Mouse (Mus musculus): ENCODE data around the gene Tpcn2. TPM values are rescaled to one million over a fixed set of nuclear protein-coding genes. Genes with fewer than 3 reads are reported as not detected.
A peak's percentile ranks its signal among the peaks of the same experiment; 100 is the strongest.

The Tpcn2 gene
- total and polyA plus RNA-seq, 3 experiments = 1.9 to 7.9 (median 3.0) TPM

- Histone ChIP-seq H3K4me3 (no peak overlapping the region), H3K79me2 (replicated peaks; ENCODE audit: control insufficient read depth, insufficient read depth, low read length) (no peaks in the 10 kb centered on the region), H3K27ac (no peak overlapping the region), H3K4me1 (ENCODE audit: control insufficient read depth, insufficient read depth, low read length) (no peaks in the 10 kb centered on the region; the same call in 1 of the 2 replicates), H3K9ac (ENCODE audit: low read depth, low read length) (no peak overlapping the region), H3K27me3 (ENCODE audit: control insufficient read depth, insufficient read depth, low read length) (no peaks in the 10 kb centered on the region), H3K36me3 (ENCODE audit: control insufficient read depth, insufficient read depth, low read length) (no peaks in the 10 kb centered on the region)
- 61% methylated on average over 14 of the region's 14 CpGs for WGBS
- intact Hi-C loops (cut with DNase I) = no loop called here
- no peak for DNase-seq
- TF ChIP-seq EP300 (IDR thresholded peaks at IDR 0.05; ENCODE audit: insufficient read depth, low read depth, low read length) (no peak), POLR2A (IDR thresholded peaks at IDR 0.05; ENCODE audit: insufficient read depth, low read depth, low read length) (no peak)
Observed at GRCm38 (mm10) chr7:145211680-145212659, 71.8 kb downstream of the Tpcn2 start.

DNA sequence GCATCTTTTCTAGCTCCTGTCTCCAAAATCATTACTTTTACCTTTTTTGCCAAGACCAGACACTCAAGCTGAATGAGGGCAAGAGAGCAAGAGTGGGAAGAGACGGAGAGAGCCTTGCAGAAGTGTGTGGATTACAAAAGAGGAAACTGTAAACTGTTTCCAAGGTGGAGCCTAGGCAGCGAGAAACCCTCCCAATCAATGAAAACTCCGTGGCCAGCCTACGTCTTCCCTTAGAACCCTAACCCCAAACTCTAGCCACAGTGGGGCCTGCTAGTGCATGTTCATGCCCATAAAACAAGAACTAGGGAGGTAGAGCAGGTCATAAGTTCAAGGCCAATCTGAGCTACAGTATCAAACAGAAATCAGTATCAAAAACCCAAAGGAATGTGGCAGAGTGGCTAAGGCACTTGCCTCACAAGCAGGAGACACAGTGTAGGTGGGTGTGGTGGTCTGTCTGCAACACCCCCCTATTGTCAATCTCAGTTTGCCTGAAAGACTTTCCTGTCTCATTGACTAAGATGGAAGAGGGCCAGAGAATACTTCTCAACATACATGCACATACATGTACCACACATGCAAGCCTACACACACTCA, 73.2 kb downstream of the Tpcn2 start:
- Histone ChIP-seq H3K27me3 (ENCODE audit: control insufficient read depth, insufficient read depth, low read length) (no peaks in the 10 kb centered on the region), H3K4me1 (ENCODE audit: control insufficient read depth, insufficient read depth, low read length) (peaks cover 8% of the 10 kb centered on the region), H3K36me3 (ENCODE audit: control insufficient read depth, insufficient read depth, low read length) (no peaks in the 10 kb centered on the region), H3K4me3 (no peak overlapping the region), H3K27ac (no peak overlapping the region), H3K9ac (ENCODE audit: low read depth, low read length) (no peak overlapping the region), H3K79me2 (replicated peaks; ENCODE audit: control insufficient read depth, insufficient read depth, low read length) (no peaks in the 10 kb centered on the region)
- intact Hi-C loops (cut with DNase I) = no loop called here
- DNase-seq = no peak
- no peak for TF ChIP-seq POLR2A (IDR thresholded peaks at IDR 0.05; ENCODE audit: insufficient read depth, low read depth, low read length)
- TF ChIP-seq EP300 (IDR thresholded peaks at IDR 0.05; ENCODE audit: insufficient read depth, low read depth, low read length) = no peak
- TF ChIP-seq CTCF (IDR thresholded peaks at IDR 0.05) = no peak
- WGBS = 81% methylated on average over 4 of the region's 4 CpGs

GRCm38 (mm10) chr7:145208006-145208405, 75.8 kb downstream of the Tpcn2 start, which contains the start of gene 1810010D01Rik:
TSS of gene 1810010D01Rik (minus strand) at chr7:145208119.
- Histone ChIP-seq H3K27ac (no peak within 1 kb of the TSS; the same call in 1 of the 2 replicates), H3K27me3 (ENCODE audit: control insufficient read depth, insufficient read depth, low read length) (no peaks in the 10 kb centered on the region), H3K79me2 (replicated peaks; ENCODE audit: control insufficient read depth, insufficient read depth, low read length) (no peaks in the 10 kb centered on the region), H3K9ac (ENCODE audit: low read depth, low read length) (no peak within 1 kb of the TSS), H3K4me1 (ENCODE audit: control insufficient read depth, insufficient read depth, low read length) (peaks cover 8% of the 10 kb centered on the region), H3K4me3 (no peak within 1 kb of the TSS), H3K36me3 (ENCODE audit: control insufficient read depth, insufficient read depth, low read length) (no peaks in the 10 kb centered on the region)
- TF ChIP-seq CTCF (IDR thresholded peaks at IDR 0.05) = no peak
- TF ChIP-seq POLR2A (IDR thresholded peaks at IDR 0.05; ENCODE audit: insufficient read depth, low read depth, low read length) = no peak
- no peak for TF ChIP-seq EP300 (IDR thresholded peaks at IDR 0.05; ENCODE audit: insufficient read depth, low read depth, low read length)
- intact Hi-C loops (cut with DNase I) = no loop called here
- WGBS = 90% methylated on average over 4 of the region's 4 CpGs
- DNase-seq = no peak

DNA sequence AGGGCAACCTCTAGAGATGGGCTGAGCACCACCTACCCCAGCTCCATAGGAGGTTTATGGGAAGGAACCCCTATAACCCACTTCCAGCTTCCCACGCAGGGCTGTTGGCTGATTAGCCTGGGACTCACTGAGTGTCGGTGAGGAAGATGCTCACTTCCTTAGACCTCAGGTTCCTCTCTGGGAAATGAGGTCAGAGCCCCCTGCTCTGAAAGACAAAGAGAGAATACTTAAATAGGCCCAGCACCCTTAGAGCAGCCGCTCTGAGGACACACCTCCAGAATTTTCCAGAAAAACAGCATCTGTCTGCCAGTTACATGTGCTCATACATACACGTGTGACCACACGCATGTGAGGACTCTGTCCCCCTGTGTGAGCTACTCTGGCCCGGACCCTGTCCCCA, 77.0 kb downstream of the Tpcn2 start:
- peak overlapping the region; percentile 36; the same call in 1 of the 2 replicates for H3K4me3 ChIP-seq
- 60% methylated on average over 6 of the region's 6 CpGs for WGBS
- TF ChIP-seq CTCF (IDR thresholded peaks at IDR 0.05) = no peak
- no peak for TF ChIP-seq POLR2A (IDR thresholded peaks at IDR 0.05; ENCODE audit: insufficient read depth, low read depth, low read length)
- no peak for TF ChIP-seq EP300 (IDR thresholded peaks at IDR 0.05; ENCODE audit: insufficient read depth, low read depth, low read length)

DNA sequence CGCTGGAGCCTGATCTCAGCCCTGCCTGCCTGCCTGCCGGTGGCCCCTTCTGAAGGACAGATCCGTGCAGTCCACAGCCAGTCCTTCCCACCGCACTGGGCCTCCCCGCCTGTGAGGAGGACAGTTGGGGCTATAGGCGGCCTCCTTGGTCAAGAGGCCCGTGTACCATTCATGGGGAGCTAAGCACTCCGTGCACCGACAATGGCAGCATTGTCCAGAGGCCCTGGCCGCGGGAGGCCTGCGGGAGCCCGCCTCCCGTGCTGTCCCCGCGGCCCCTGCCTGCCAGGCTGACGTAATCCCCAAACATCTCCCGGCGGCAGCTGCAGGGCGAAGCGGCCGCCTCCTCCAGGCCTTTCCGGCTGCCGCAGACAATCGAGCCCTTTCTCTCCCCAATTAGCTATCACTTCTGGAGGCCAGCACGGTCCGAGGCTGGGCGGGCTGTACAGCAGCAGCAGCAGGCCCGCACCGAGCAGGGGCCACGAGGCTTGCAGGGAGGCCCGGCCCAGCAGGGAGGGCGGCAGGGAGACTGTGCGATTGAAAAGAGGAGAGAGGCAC, 77.7 kb downstream of the Tpcn2 start:
- intact Hi-C loops (cut with DNase I) = no loop called here
- H3K9ac ChIP-seq (ENCODE audit: low read depth, low read length) = peak overlapping the region; percentile 90
- DNase-seq = peak; percentile 82 to 85
- H3K27ac ChIP-seq = peak overlapping the region; percentile 80
- peaks cover 8% of the 10 kb centered on the region for H3K4me1 ChIP-seq (ENCODE audit: control insufficient read depth, insufficient read depth, low read length)
- no peaks in the 10 kb centered on the region for H3K27me3 ChIP-seq (ENCODE audit: control insufficient read depth, insufficient read depth, low read length)
- H3K79me2 ChIP-seq (replicated peaks; ENCODE audit: control insufficient read depth, insufficient read depth, low read length) = no peaks in the 10 kb centered on the region
- H3K36me3 ChIP-seq (ENCODE audit: control insufficient read depth, insufficient read depth, low read length) = no peaks in the 10 kb centered on the region
- TF ChIP-seq POLR2A (IDR thresholded peaks at IDR 0.05; ENCODE audit: insufficient read depth, low read depth, low read length) (peak; percentile 42; the same call in 1 of the 2 replicates), EP300 (IDR thresholded peaks at IDR 0.05; ENCODE audit: insufficient read depth, low read depth, low read length) (0 out of 2 replicates have a peak, but pooled peaks have one; percentile 11), CTCF (IDR thresholded peaks at IDR 0.05) (peak; percentile 43)
- 6% methylated on average over 34 of the region's 34 CpGs for WGBS
- H3K4me3 ChIP-seq = peak overlapping the region; percentile 36

More for the DNA sequence above, 77.0 kb downstream of the Tpcn2 start:
- no peaks in the 10 kb centered on the region for H3K36me3 ChIP-seq (ENCODE audit: control insufficient read depth, insufficient read depth, low read length)
- H3K9ac ChIP-seq (ENCODE audit: low read depth, low read length) = no peak overlapping the region; the same call in 1 of the 2 replicates
- intact Hi-C loops (cut with DNase I) = no loop called here
- H3K79me2 ChIP-seq (replicated peaks; ENCODE audit: control insufficient read depth, insufficient read depth, low read length) = no peaks in the 10 kb centered on the region
- no peak for DNase-seq
- H3K4me1 ChIP-seq (ENCODE audit: control insufficient read depth, insufficient read depth, low read length) = peaks cover 8% of the 10 kb centered on the region
- H3K27ac ChIP-seq = peak overlapping the region; percentile 80
- no peaks in the 10 kb centered on the region for H3K27me3 ChIP-seq (ENCODE audit: control insufficient read depth, insufficient read depth, low read length)

Measured in heart, adult 2 months (tissue).